In the genomic region with DNA sequence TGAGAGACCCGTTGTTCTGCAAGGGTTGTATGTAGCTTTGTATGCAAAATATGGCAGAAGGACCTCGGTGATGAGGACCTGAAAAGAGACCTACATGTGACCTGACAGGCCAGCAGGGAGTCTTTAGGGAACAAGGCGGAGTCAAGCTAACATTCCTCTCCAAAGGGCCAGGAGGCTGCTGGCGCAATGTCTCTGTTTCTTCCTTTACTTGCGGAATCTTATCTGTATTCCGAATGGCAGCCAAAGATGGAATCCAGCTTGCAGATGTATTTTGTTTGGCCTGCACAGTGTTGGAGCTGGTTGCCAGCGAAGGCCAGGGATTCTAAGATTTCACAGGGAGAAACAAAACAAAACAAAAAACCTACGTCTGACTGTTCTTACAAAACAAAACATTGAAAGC, we compare ENCODE assay signal across 9 mouse cellular contexts. TPM values are rescaled to one million over a fixed set of nuclear protein-coding genes. Genes with fewer than 3 reads are reported as not detected.
DNase-seq lines count a peak whose midpoint lies in the region; ATAC-seq and TF ChIP-seq lines count a peak whose summit lies in the region.
"Had no signal": no experiment of that assay in that cellular context is flagged by ENCODE, and none has a peak within 500 bp of the region (broad histone marks: within the 10 kb centered on the region; RNA-seq: fewer than 3 reads in every experiment).

No protein-coding gene starts in this region.

- peak overlapping the region; percentile 63 for H3K27ac ChIP-seq in gastrocnemius, adult 2 months
- H3K27ac ChIP-seq in embryonic fibroblast, embryonic 13.5 days (ENCODE audit: insufficient read depth, low read length), result peak overlapping the region; percentile 22; the same call in 1 of the 2 replicates
- H3K27ac ChIP-seq in intestine, embryonic 16.5 days (ENCODE audit: low read length), result peak overlapping the region; percentile 2; the same call in 1 of the 2 replicates
- H3K27ac ChIP-seq in midbrain, embryonic 15.5 days, result no peak overlapping the region

- no peak for ATAC-seq in intestine, embryonic 16.5 days
- ATAC-seq in megakaryocyte progenitor cell, adult 5-6 weeks (replicated peaks; ENCODE audit: poor library complexity), result no peak
- ATAC-seq in midbrain, embryonic 15.5 days (replicated peaks), result no peak
- ATAC-seq in granulocyte monocyte progenitor cell, adult 5-6 weeks (replicated peaks; ENCODE audit: poor library complexity, severe bottlenecking), result no peak

- intact Hi-C loops in gastrocnemius, adult 2 months (cut with DNase I), result no loop called here
- intact Hi-C loops in gastrocnemius, postnatal 14 days (cut with DNase I; ENCODE audit: low total_unique reads), result no loop called here

- DNase-seq in gastrocnemius, adult 2 months, result peak; percentile 49
- no peak for DNase-seq in gastrocnemius, postnatal 14 days
- DNase-seq in lung, postnatal 36 days, result peak; percentile 81

- no peaks in the 10 kb centered on the region for H3K27me3 ChIP-seq in intestine, embryonic 16.5 days (replicated peaks; ENCODE audit: control insufficient read depth, insufficient read depth, low read length)
- H3K27me3 ChIP-seq in midbrain, embryonic 15.5 days (replicated peaks), result peaks cover 8% of the 10 kb centered on the region

- no peaks in the 10 kb centered on the region for H3K36me3 ChIP-seq in intestine, embryonic 16.5 days (ENCODE audit: control insufficient read depth, insufficient read depth, low read length)
- H3K36me3 ChIP-seq in midbrain, embryonic 15.5 days (replicated peaks), result no peaks in the 10 kb centered on the region
- H3K36me3 ChIP-seq: hindbrain, embryonic 12.5 days had no signal

- H3K9me3 ChIP-seq in intestine, embryonic 16.5 days (ENCODE audit: control insufficient read depth, low read length), result no peaks in the 10 kb centered on the region
- no peaks in the 10 kb centered on the region for H3K9me3 ChIP-seq in midbrain, embryonic 15.5 days
- H3K9me3 ChIP-seq: hindbrain, embryonic 12.5 days had no signal

- no peak for TF ChIP-seq POLR2A in embryonic fibroblast, embryonic 13.5 days (IDR thresholded peaks at IDR 0.05; ENCODE audit: low read depth, low read length)

- H3K9ac ChIP-seq in intestine, embryonic 16.5 days (ENCODE audit: low read depth, low read length), result no peak overlapping the region
- H3K9ac ChIP-seq in midbrain, embryonic 15.5 days, result no peak overlapping the region
- H3K9ac ChIP-seq: hindbrain, embryonic 12.5 days had no signal

- TF ChIP-seq CTCF in gastrocnemius, adult 2 months (IDR thresholded peaks at IDR 0.05), result no peak
- no peak for TF ChIP-seq CTCF in embryonic fibroblast, embryonic 13.5 days (IDR thresholded peaks at IDR 0.05; ENCODE audit: borderline replicate concordance, insufficient read depth, low read length)

- 61% methylated on average over 8 of the region's 8 CpGs for WGBS in intestine, embryonic 16.5 days
- 71% methylated on average over 8 of the region's 8 CpGs for WGBS in midbrain, embryonic 15.5 days

- no peak overlapping the region for H3K4me2 ChIP-seq in intestine, embryonic 16.5 days (ENCODE audit: low read depth, low read length)
- no peak overlapping the region for H3K4me2 ChIP-seq in midbrain, embryonic 15.5 days

- no peak overlapping the region for H3K4me3 ChIP-seq in gastrocnemius, adult 2 months
- H3K4me3 ChIP-seq in embryonic fibroblast, embryonic 13.5 days (ENCODE audit: insufficient read depth, low read length), result no peak overlapping the region
- no peak overlapping the region for H3K4me3 ChIP-seq in intestine, embryonic 16.5 days (ENCODE audit: low read length)
- no peak overlapping the region for H3K4me3 ChIP-seq in midbrain, embryonic 15.5 days
- H3K4me3 ChIP-seq: hindbrain, embryonic 12.5 days had no signal

- H3K4me1 ChIP-seq in embryonic fibroblast, embryonic 13.5 days (ENCODE audit: control insufficient read depth, insufficient read depth, low read length), result peaks cover 3% of the 10 kb centered on the region
- peaks cover 68% of the 10 kb centered on the region for H3K4me1 ChIP-seq in intestine, embryonic 16.5 days (ENCODE audit: control insufficient read depth, insufficient read depth, low read length)
- H3K4me1 ChIP-seq in midbrain, embryonic 15.5 days, result peaks cover 11% of the 10 kb centered on the region

RNA-seq across cellular contexts. Expression of gene Rbp1, which starts 6.0 kb away (rescaled TPM):
- 1 to 10 TPM; 1.3 to 2.7 TPM for total RNA-seq in gastrocnemius, adult 2 months (2021)
- total RNA-seq in gastrocnemius, postnatal 14 days (2021), result 1 to 10 TPM; 2.3 to 4.0 TPM
- polyA plus RNA-seq in embryonic fibroblast, embryonic 13.5 days (2011; ENCODE audit: insufficient read length, low read depth, missing spikeins), result 13.0 and 17.1 TPM in 2 replicates
- 42.9 and 51.5 TPM in 2 replicates for polyA plus RNA-seq in intestine, embryonic 16.5 days (2015; fragmentation: Nextera tagmentation; extraction: Ambion mirVana)
- 0.95 and 1.8 TPM in 2 replicates for total RNA-seq in megakaryocyte progenitor cell, adult 5-6 weeks (2015)
- 0.21 and 0.95 TPM in 2 replicates for total RNA-seq in megakaryocyte progenitor cell, adult 5-6 weeks (2017)
- polyA plus RNA-seq in midbrain, embryonic 15.5 days (2015; fragmentation: Nextera tagmentation; extraction: Ambion mirVana), result 25.5 and 30.7 TPM in 2 replicates
- 0.73 TPM in 1 of 2 replicates, not detected in the other for total RNA-seq in granulocyte monocyte progenitor cell, adult 5-6 weeks (2014; fragmentation: Nextera tagmentation)
- 0.46 TPM in 1 of 2 replicates, not detected in the other for total RNA-seq in granulocyte monocyte progenitor cell, adult 5-6 weeks (2017)

RNA-seq across cellular contexts. Expression of gene Rbp2, which starts 57.1 kb away (rescaled TPM):
- not detected for total RNA-seq in gastrocnemius, adult 2 months (2021)
- total RNA-seq in gastrocnemius, postnatal 14 days (2021), result not detected
- not detected in 2 replicates for polyA plus RNA-seq in embryonic fibroblast, embryonic 13.5 days (2011; ENCODE audit: insufficient read length, low read depth, missing spikeins)
- 749 and 1,123 TPM in 2 replicates for polyA plus RNA-seq in intestine, embryonic 16.5 days (2015; fragmentation: Nextera tagmentation; extraction: Ambion mirVana)
- not detected in 2 replicates for total RNA-seq in megakaryocyte progenitor cell, adult 5-6 weeks (2015)
- total RNA-seq in megakaryocyte progenitor cell, adult 5-6 weeks (2017), result not detected in 2 replicates
- 0.89 TPM in 1 of 2 replicates, not detected in the other for polyA plus RNA-seq in midbrain, embryonic 15.5 days (2015; fragmentation: Nextera tagmentation; extraction: Ambion mirVana)
- total RNA-seq in granulocyte monocyte progenitor cell, adult 5-6 weeks (2014; fragmentation: Nextera tagmentation), result not detected in 2 replicates
- total RNA-seq in granulocyte monocyte progenitor cell, adult 5-6 weeks (2017), result not detected in 2 replicates
